Mouse (Mus musculus): Measurements from ENCODE around the gene Srrm3. TPM values are rescaled to one million over a fixed set of nuclear protein-coding genes. Genes with fewer than 3 reads are reported as not detected.

Gene Srrm3
- total RNA-seq, 2 experiments from 2014 or later: not detected

GRCm38 (mm10) chr5:135917327-135918058, 110.8 kb downstream of the Srrm3 start:
- intact Hi-C loops (cut with DNase I; ENCODE audit: low total_unique reads): no loop called here
- DNase-seq: no peak

GRCm38 (mm10) chr5:135918059-135918437, 111.4 kb downstream of the Srrm3 start:
- DNase-seq: no peak
- intact Hi-C loops (cut with DNase I; ENCODE audit: low total_unique reads): no loop called here

GRCm38 (mm10) chr5:135918593-135918992, 111.9 kb downstream of the Srrm3 start:
- no peak for DNase-seq
- intact Hi-C loops (cut with DNase I; ENCODE audit: low total_unique reads): no loop called here

- no peak for DNase-seq
- intact Hi-C loops (cut with DNase I; ENCODE audit: low total_unique reads): no loop called here
These were observed 113.2 kb downstream of the Srrm3 start for GRCm38 (mm10) chr5:135919902-135920301.

GRCm38 (mm10) chr5:135923901-135924300, 117.2 kb downstream of the Srrm3 start:
- DNase-seq: no peak
- intact Hi-C loops (cut with DNase I; ENCODE audit: low total_unique reads): no loop called here

Small RNA genes lying within 50 kb of the gene (microRNA-seq; reads per million reads assigned to microRNA genes)
- 0 reads per million in 2 experiments for gene Gm23268

Other genes with a start within 250 kb of the Srrm3 start
- gene Ccl26, start 243.3 kb upstream of the Srrm3 start, total RNA-seq (2021): not detected
- gene Ccl24, start 233.8 kb upstream of the Srrm3 start, total RNA-seq (2021): 1 to 10 TPM; 1.1 to 1.7 TPM
- gene Rhbdd2, start 174.3 kb upstream of the Srrm3 start, total RNA-seq (2021): 10 to 100 TPM in 1 of 2 experiments, 1 to 10 TPM in 1; 9.4 to 10.8 TPM
- 10 to 100 TPM; 18.7 to 19.4 TPM for gene Por, start 136.9 kb upstream of the Srrm3 start, total RNA-seq (2021)
- gene Tmem120a, start 62.4 kb upstream of the Srrm3 start, total RNA-seq (2021): 1 to 10 TPM; 3.8 to 5.2 TPM
- not detected for gene Styxl1, start 28.5 kb upstream of the Srrm3 start, total RNA-seq (2021)
- 1,000 to 10,000 TPM; 1,031 to 1,199 TPM for gene Mdh2, start 28.4 kb upstream of the Srrm3 start, total RNA-seq (2021)
- 100 to 1,000 TPM; 257 to 459 TPM for gene Hspb1, start 81.0 kb downstream of the Srrm3 start, total RNA-seq (2021)
- 100 to 1,000 TPM; 305 to 325 TPM for gene Ywhag, start 127.7 kb downstream of the Srrm3 start, total RNA-seq (2021)
- 1 to 10 TPM in 1 of 2 experiments, under 1 TPM in 1; 0.73 to 1.6 TPM for gene Ssc4d, start 167.6 kb downstream of the Srrm3 start, total RNA-seq (2021)
- gene Zp3, start 173.2 kb downstream of the Srrm3 start, total RNA-seq (2021): not detected
- 1 to 10 TPM; 6.7 to 7.5 TPM for gene Dtx2, start 187.9 kb downstream of the Srrm3 start, total RNA-seq (2021)
- gene Upk3b, start 231.6 kb downstream of the Srrm3 start, total RNA-seq (2021): not detected
- gene Upk3bl, start 247.6 kb downstream of the Srrm3 start, total RNA-seq (2021): under 1 TPM in 1 of 2 experiments, not detected in 1; 0.27 TPM